Mouse (Mus musculus) liver, embryonic 14.5 days (tissue): ENCODE results near the gene Lmna. TPM values are rescaled to one million over a fixed set of nuclear protein-coding genes. Genes with fewer than 3 reads are reported as not detected.

Source experiments
- ATAC-seq: fragments of 200-750 bp; cut with Nextera tagmentation; 2 replicates; pipeline ENCODE4 v1.8.0; 2017; ENCODE audit warnings: moderate number of reproducible peaks, mild to moderate bottlenecking, moderate library complexity; ENCODE audit not compliant: insufficient read depth
- DNase-seq, 3 experiments: peaks; one replicate each; pipeline ENCODE4 v3.0.0-alpha.2; 2012 to 2013; ENCODE audit warnings: low read depth in 3 of 3, low spot score in 3 of 3
- H3K27ac ChIP-seq: fragments of 300-500 bp; sonication (generic); 2 replicates; pipeline ENCODE4 v1.5.1; 2014; ENCODE audit warnings: moderate library complexity, mild to moderate bottlenecking, control low read depth, inconsistent platforms
- H3K27me3 ChIP-seq: fragments of 300-500 bp; sonication (generic); 2 replicates; pipeline ENCODE4 v1.6.1; 2014; ENCODE audit warnings: mild to moderate bottlenecking, low read length, moderate library complexity; ENCODE audit not compliant: control insufficient read depth, insufficient read depth
- H3K36me3 ChIP-seq: fragments of 300-500 bp; sonication (generic); replicated peaks from 2 replicates; pipeline ENCODE4 v1.6.1; 2014; ENCODE audit warnings: low read depth; ENCODE audit not compliant: control insufficient read depth, insufficient read depth
- H3K4me1 ChIP-seq, 2 experiments: fragments of 200-500 bp in 1 of 2; fragments of 300-500 bp in 1 of 2; sonication (generic) in 1 of 2; replicated peaks; 2 replicates each; pipeline ENCODE4 v1.6.1; 2012 to 2014; ENCODE audit warnings: antibody characterized with exemption in 1 of 2, inconsistent platforms in 1 of 2, low read length in 1 of 2; ENCODE audit not compliant: control insufficient read depth in 2 of 2, insufficient read depth in 2 of 2
- H3K4me2 ChIP-seq: fragments of 300-500 bp; sonication (generic); 2 replicates; pipeline ENCODE4 v1.6.1; 2014; ENCODE audit warnings: low read depth, mild to moderate bottlenecking, control low read depth, moderate library complexity
- H3K4me3 ChIP-seq, 2 experiments: fragments of 200-500 bp in 1 of 2; fragments of 300-500 bp in 1 of 2; sonication (generic) in 1 of 2; 2 replicates each; pipeline ENCODE4 v1.5.1; 2012 to 2014; ENCODE audit warnings: low read depth in 2 of 2, low read length in 2 of 2, mild to moderate bottlenecking in 2 of 2, control low read depth in 1 of 2, inconsistent platforms in 1 of 2, moderate library complexity in 1 of 2; ENCODE audit not compliant: insufficient read depth in 1 of 2
- H3K9ac ChIP-seq: fragments of 300-500 bp; sonication (generic); replicated peaks from 2 replicates; pipeline ENCODE4 v1.6.1; 2014; ENCODE audit warnings: mild to moderate bottlenecking, control low read depth, moderate library complexity
- H3K9me3 ChIP-seq: fragments of 300-500 bp; sonication (generic); 2 replicates; pipeline ENCODE4 v1.6.1; 2016; ENCODE audit warnings: low read length, mixed read lengths; ENCODE audit not compliant: control insufficient read depth
- CTCF ChIP-seq: IDR thresholded peaks from 2 replicates; pipeline ENCODE4 v1.5.1; 2016; ENCODE audit warnings: antibody characterized with exemption, low read depth, control low read depth
- EP300 ChIP-seq: IDR thresholded peaks from 2 replicates; pipeline ENCODE4 v1.6.1; 2016; ENCODE audit warnings: antibody characterized with exemption, low read depth
- WGBS: fragments of 180-500 bp; shearing (Covaris S2); extraction: QIAGEN DNeasy Blood & Tissue Kit; methylation state at CpG from one replicate; pipeline ENCODE4 v1.1.7; 2014; ENCODE audit not compliant: insufficient replicate concordance; 5-methylcytosine and 5-hydroxymethylcytosine counted together
- polyA plus RNA-seq, 2 experiments: library from polyadenylated mRNA; depleted of rRNA in 1 of 2; stranded (reverse) in 1 of 2; unstranded in 1 of 2; fragments of >200 nt; fragmentation: Nextera tagmentation in 1 of 2; extraction: Ambion mirVana in 1 of 2; gene quantifications; 2 replicates each; pipeline versions ENCODE4 v1.2.1 to v1.2.3; 2012 to 2014

Gene Lmna
- polyA plus RNA-seq, 2 experiments = 58.7 to 115 TPM

DNA sequence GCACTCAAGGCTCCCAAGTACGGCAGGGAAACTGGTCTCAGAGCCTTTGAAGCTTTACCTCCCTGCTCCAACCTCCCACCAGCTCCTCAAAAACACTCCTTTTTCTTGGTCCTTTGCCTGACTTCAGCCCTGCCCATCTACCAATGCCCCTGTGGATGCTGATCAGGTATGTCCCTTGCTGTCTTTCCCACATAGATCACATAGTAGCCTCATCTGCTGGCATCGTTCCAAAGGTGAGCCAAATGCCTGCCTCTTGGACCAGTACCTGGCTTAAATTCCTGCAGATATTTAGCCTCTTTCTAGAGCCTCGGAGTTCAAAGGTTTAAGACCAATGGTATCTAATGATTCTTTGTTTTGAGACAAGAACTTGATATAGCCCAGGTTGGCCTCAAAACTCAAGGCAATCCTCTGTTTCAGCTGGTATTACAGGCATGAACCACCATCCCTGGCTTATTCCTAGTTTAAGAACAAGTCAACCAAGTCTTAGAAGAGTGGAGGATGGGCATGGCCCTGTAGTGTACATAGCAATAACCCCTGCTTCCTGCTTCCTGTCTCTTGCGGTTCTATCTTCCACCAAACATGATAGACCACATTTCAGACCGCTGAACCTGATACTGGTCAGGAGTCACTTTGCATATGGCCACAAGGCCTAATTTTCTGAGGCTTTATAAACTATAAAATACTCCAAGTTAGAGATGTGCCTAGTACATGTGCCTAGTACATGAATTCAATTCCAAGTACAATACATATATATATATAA, 34.1 kb upstream of the Lmna start:
- Histone ChIP-seq H3K4me1 (peaks cover 3 to 13% of the 10 kb centered on the region in 2 experiments; a peak in 1 of 4 replicates), H3K9ac (no peak overlapping the region), H3K9me3 (no peaks in the 10 kb centered on the region), H3K4me3 (no peak overlapping the region), H3K4me2 (no peak overlapping the region), H3K27me3 (no peaks in the 10 kb centered on the region), H3K27ac (no peak overlapping the region), H3K36me3 (no peaks in the 10 kb centered on the region)
- no peak for DNase-seq
- WGBS = 34% methylated on average over 5 of the region's 5 CpGs
- no peak for ATAC-seq
- TF ChIP-seq CTCF (no peak), EP300 (no peak)

DNA sequence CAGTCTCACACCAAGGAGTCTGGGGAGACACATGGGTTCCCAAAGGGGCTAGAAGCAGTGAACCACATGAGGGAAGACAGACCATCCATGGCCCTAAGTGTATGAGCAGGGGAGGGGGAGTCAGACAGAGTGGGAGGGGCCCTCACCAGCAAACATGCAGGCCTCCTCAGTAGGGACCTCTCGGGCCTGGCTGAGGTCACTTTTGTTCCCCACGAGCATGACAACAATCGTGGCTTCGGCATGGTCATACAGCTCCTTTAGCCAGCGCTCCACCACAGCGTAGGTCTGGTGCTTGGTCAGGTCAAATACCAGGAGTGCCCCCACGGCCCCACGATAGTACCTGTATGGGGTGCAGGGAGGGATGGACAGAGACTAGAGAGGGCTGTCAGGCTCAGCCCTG, 33.4 kb upstream of the Lmna start:
- TF ChIP-seq EP300 (no peak), CTCF (no peak)
- Histone ChIP-seq H3K9me3 (no peaks in the 10 kb centered on the region), H3K4me3 (no peak overlapping the region), H3K9ac (no peak overlapping the region), H3K27ac (no peak overlapping the region), H3K4me1 (peaks cover 3 to 13% of the 10 kb centered on the region in 2 experiments; a peak in 1 of 4 replicates), H3K27me3 (no peaks in the 10 kb centered on the region), H3K36me3 (no peaks in the 10 kb centered on the region), H3K4me2 (no peak overlapping the region)
- ATAC-seq (no peak), DNase-seq (no peak)
- 69% methylated on average over 8 of the region's 8 CpGs for WGBS

DNA sequence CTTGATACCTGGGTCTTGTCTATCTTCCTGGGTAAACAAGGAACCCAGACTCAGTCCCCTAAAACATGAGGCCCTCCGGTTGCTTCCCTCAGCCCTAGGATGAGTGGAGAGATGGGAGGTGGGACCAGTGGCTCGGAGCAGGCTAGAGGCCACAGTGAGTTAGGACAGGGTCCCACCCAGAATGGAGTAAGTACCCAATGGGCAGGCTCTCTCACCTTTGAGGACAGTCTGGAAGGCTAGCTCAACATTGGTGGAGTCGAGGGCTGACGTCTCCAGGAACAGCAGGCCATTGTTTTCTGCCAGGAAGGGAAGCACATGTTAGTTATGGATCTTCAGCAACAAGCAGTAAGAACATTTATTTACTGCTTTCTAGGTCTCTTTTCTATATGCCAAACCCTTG, 32.7 kb upstream of the Lmna start:
- no peaks in the 10 kb centered on the region for H3K27me3 ChIP-seq
- H3K27ac ChIP-seq = no peak overlapping the region
- no peaks in the 10 kb centered on the region for H3K36me3 ChIP-seq
- DNase-seq (no peak), ATAC-seq (no peak)
- H3K4me1 ChIP-seq = peaks cover 3 to 13% of the 10 kb centered on the region in 2 experiments; a peak in 1 of 4 replicates
- TF ChIP-seq CTCF = no peak
- no peak for TF ChIP-seq EP300
- H3K4me3 ChIP-seq = no peak overlapping the region
- no peak overlapping the region for H3K4me2 ChIP-seq
- H3K9ac ChIP-seq = no peak overlapping the region
- H3K9me3 ChIP-seq = no peaks in the 10 kb centered on the region
- WGBS = 64% methylated on average over 4 of the region's 4 CpGs

GRCm38 (mm10) chr3:88541622-88542401, 32.1 kb upstream of the Lmna start:
- no peaks in the 10 kb centered on the region for H3K36me3 ChIP-seq
- TF ChIP-seq EP300 (no peak), CTCF (no peak)
- no peak overlapping the region for H3K4me2 ChIP-seq
- ATAC-seq = no peak
- H3K4me3 ChIP-seq = no peak overlapping the region
- H3K4me1 ChIP-seq = peaks cover 0 to 12% of the 10 kb centered on the region in 2 experiments; a peak in 3 of 4 replicates
- no peak overlapping the region for H3K9ac ChIP-seq
- no peaks in the 10 kb centered on the region for H3K9me3 ChIP-seq
- WGBS = 69% methylated on average over 7 of the region's 7 CpGs
- no peaks in the 10 kb centered on the region for H3K27me3 ChIP-seq
- no peak overlapping the region for H3K27ac ChIP-seq
- DNase-seq = no peak

DNA sequence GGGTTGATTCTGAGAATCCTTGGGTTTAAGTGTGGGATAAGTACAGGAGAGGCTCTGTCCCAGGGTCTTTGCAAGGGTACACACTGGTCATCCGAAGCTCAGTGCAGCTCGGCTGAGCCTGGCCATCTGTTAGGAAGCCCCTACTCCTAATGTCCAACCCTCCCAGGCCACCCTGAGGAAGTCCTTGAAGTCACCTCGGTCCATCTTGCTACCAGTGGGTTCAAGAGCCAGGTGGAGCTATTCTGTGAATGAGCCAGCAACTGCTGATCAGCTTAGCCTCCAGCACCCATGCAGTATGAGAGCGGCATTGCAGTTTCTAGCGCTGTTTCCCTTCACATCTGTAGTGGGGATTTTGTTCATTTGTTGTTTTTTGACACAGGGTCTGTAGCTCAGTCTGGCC, 30.3 kb upstream of the Lmna start:
- Histone ChIP-seq H3K9ac (no peak overlapping the region), H3K4me1 (peaks cover 5 to 15% of the 10 kb centered on the region in 2 experiments), H3K9me3 (no peaks in the 10 kb centered on the region), H3K27me3 (no peaks in the 10 kb centered on the region), H3K4me3 (no peak overlapping the region), H3K36me3 (no peaks in the 10 kb centered on the region), H3K27ac (no peak overlapping the region), H3K4me2 (no peak overlapping the region)
- WGBS = 68% methylated on average over 5 of the region's 5 CpGs
- no peak for ATAC-seq
- no peak for TF ChIP-seq CTCF
- no peak for TF ChIP-seq EP300
- no peak for DNase-seq
